In the genomic region with DNA sequence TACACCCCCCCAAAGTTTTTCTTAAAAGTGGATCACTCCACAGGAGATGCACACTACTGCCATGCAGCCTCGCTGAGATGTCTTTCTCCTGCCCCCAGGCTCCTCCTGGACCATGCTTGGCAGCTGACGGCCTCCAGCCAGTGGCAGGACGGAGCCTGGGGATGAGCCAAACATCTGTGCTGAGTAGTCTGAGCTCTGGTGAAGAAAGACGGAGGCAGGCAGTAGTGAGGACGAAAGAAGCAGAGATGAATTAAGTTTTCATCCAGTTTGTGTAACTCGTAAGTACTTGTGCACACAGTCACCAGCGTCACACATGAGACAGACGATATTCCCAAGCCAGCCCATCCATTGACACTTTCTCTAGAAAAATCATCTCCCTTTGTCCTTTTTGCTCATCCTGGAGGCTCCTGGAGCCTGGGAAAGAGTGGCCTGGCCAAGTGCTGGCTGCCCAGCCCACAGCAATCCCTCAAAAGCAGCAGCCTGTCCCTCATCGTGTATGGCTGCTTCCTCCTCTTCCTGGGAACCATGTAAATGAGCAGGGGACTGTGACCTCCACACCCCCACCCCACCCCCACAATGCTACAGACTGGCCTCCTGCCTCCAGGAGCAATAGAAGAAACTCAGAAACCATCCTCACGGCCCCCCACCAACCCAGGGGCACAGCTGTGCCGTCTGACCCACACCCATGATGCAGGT, we compare ENCODE assay signal across 8 mouse cellular contexts.
DNase-seq lines count a peak whose midpoint lies in the region; ATAC-seq and TF ChIP-seq lines count a peak whose summit lies in the region.

No protein-coding gene starts in this region.

- 41% methylated on average over 11 of the region's 11 CpGs for WGBS in heart, embryonic 10.5 days
- WGBS in limb, embryonic 14.5 days = 41% methylated on average over 11 of the region's 11 CpGs
- WGBS in stomach, embryonic 15.5 days = 42% methylated on average over 11 of the region's 11 CpGs

- H3K9ac ChIP-seq in limb, embryonic 14.5 days (ENCODE audit: low read depth, low read length, severe bottlenecking) = peak overlapping the region; percentile 65; the same call in 1 of the 2 replicates
- H3K9ac ChIP-seq in stomach, embryonic 15.5 days = 0 out of 2 replicates have a peak overlapping the region, but pooled peaks have one; percentile 22

- H3K4me3 ChIP-seq in heart, embryonic 10.5 days = peak overlapping the region; percentile 64
- peak overlapping the region; percentile 56 for H3K4me3 ChIP-seq in limb, embryonic 14.5 days (replicated peaks; ENCODE audit: low read length)
- peak overlapping the region; percentile 55 for H3K4me3 ChIP-seq in stomach, embryonic 15.5 days (replicated peaks)

- H3K4me2 ChIP-seq in limb, embryonic 14.5 days (replicated peaks; ENCODE audit: low read depth, low read length, severe bottlenecking) = peak overlapping the region; percentile 97
- peak overlapping the region; percentile 92 for H3K4me2 ChIP-seq in stomach, embryonic 15.5 days

- peak overlapping the region; percentile 89 for H3K27ac ChIP-seq in heart, embryonic 10.5 days
- 0 out of 2 replicates have a peak overlapping the region, but pooled peaks have one; percentile 43 for H3K27ac ChIP-seq in limb, embryonic 14.5 days (replicated peaks; ENCODE audit: low read depth, low read length)
- H3K27ac ChIP-seq in stomach, embryonic 15.5 days = peak overlapping the region; percentile 63

- no peak for ATAC-seq in limb, embryonic 14.5 days (ENCODE audit: low FRiP score, low read depth)
- ATAC-seq in stomach, embryonic 15.5 days (ENCODE audit: insufficient read depth, low FRiP score, low read depth) = no peak

- DNase-seq in embryo, embryonic 10.5 days (ENCODE audit: low spot score) = peak; percentile 33
- no peak for DNase-seq in embryo, embryonic 9.5 days (ENCODE audit: extremely low spot score)
- DNase-seq in cerebellum, adult 8-10 months = peak; percentile 57
- DNase-seq in heart, embryonic 10.5 days (ENCODE audit: low spot score) = no peak
- peak; percentile 67 for DNase-seq in limb, embryonic 14.5 days (ENCODE audit: low spot score)
- DNase-seq in spleen, postnatal 36 days (ENCODE audit: low spot score in 2 of 2) = no peak
- no peak for DNase-seq in embryo, embryonic 10 days (ENCODE audit: low spot score)

- peaks cover 95% of the 10 kb centered on the region for H3K4me1 ChIP-seq in heart, embryonic 10.5 days
- peaks cover 52% of the 10 kb centered on the region for H3K4me1 ChIP-seq in limb, embryonic 14.5 days (ENCODE audit: control insufficient read depth, insufficient read depth, low read length)
- H3K4me1 ChIP-seq in stomach, embryonic 15.5 days = peaks cover 31% of the 10 kb centered on the region

- H3K36me3 ChIP-seq in heart, embryonic 10.5 days = 0 out of 2 replicates have a peak, but pooled peaks cover 2% of the 10 kb centered on the region
- no peaks in the 10 kb centered on the region for H3K36me3 ChIP-seq in limb, embryonic 14.5 days (ENCODE audit: control insufficient read depth, insufficient read depth, low read length)
- H3K36me3 ChIP-seq in stomach, embryonic 15.5 days = no peaks in the 10 kb centered on the region

- H3K27me3 ChIP-seq in heart, embryonic 10.5 days (ENCODE audit: insufficient read depth, poor library complexity, severe bottlenecking) = no peaks in the 10 kb centered on the region
- H3K27me3 ChIP-seq in limb, embryonic 14.5 days (ENCODE audit: control insufficient read depth, insufficient read depth, low read length) = peaks cover 9% of the 10 kb centered on the region; the same call in 1 of the 2 replicates
- no peaks in the 10 kb centered on the region for H3K27me3 ChIP-seq in stomach, embryonic 15.5 days (replicated peaks)

- TF ChIP-seq POLR2A in limb, embryonic 14.5 days (IDR thresholded peaks at IDR 0.05; ENCODE audit: borderline replicate concordance, extremely low read depth, insufficient read depth, insufficient read length) = no peak

- H3K9me3 ChIP-seq in heart, embryonic 10.5 days = no peaks in the 10 kb centered on the region
- H3K9me3 ChIP-seq in limb, embryonic 14.5 days (ENCODE audit: control insufficient read depth, low read length) = no peaks in the 10 kb centered on the region
- no peaks in the 10 kb centered on the region for H3K9me3 ChIP-seq in stomach, embryonic 15.5 days

Comparison
In these comparisons a context has a peak if more than half of its experiments do, and no peak if none do; other contexts are left out.
1. DNase-seq: peak in embryo, embryonic 10.5 days (single experiment), cerebellum, adult 8-10 months (single experiment) and limb, embryonic 14.5 days (single experiment); none in embryo, embryonic 9.5 days (single experiment), heart, embryonic 10.5 days (single experiment), spleen, postnatal 36 days (0 of 2) and embryo, embryonic 10 days (single experiment).
2. Peak in every context shown above with its lines, with median percentiles within 50 percentile points of each other: H3K27ac ChIP-seq and H3K4me3 ChIP-seq.